Mouse (Mus musculus): Measurements from ENCODE around the gene Jtb.

The Jtb gene

GRCm38 (mm10) chr3:90263121-90263771, 31.8 kb downstream of the Jtb start:
- in situ Hi-C loops (cut with MboI), result no loop called here

- in situ Hi-C loops (cut with MboI), result no loop called here
Observed at GRCm38 (mm10) chr3:90264687-90265033, 33.3 kb downstream of the Jtb start.

- in situ Hi-C loops (cut with MboI), result no loop called here
Observed at GRCm38 (mm10) chr3:90265034-90265931, 33.9 kb downstream of the Jtb start, which contains the start of gene Dennd4b. TSS of gene Dennd4b (plus strand) at chr3:90265185.

- in situ Hi-C loops (cut with MboI), result no loop called here
Observed at GRCm38 (mm10) chr3:90265932-90266741, 34.7 kb downstream of the Jtb start.

- in situ Hi-C loops (cut with MboI), result no loop called here
Observed at GRCm38 (mm10) chr3:90266901-90267775, 35.7 kb downstream of the Jtb start.

- in situ Hi-C loops (cut with MboI), result no loop called here
Observed at GRCm38 (mm10) chr3:90268190-90268589, 36.8 kb downstream of the Jtb start.

- in situ Hi-C loops (cut with MboI), result no loop called here
Observed at GRCm38 (mm10) chr3:90268971-90269370, 37.6 kb downstream of the Jtb start.

- in situ Hi-C loops (cut with MboI), result no loop called here
Observed at GRCm38 (mm10) chr3:90270784-90271183, 39.4 kb downstream of the Jtb start.

GRCm38 (mm10) chr3:90272170-90272569, 40.8 kb downstream of the Jtb start:
- in situ Hi-C loops (cut with MboI), result no loop called here

GRCm38 (mm10) chr3:90273855-90274254, 42.5 kb downstream of the Jtb start:
- in situ Hi-C loops (cut with MboI), result no loop called here

GRCm38 (mm10) chr3:90275286-90275685, 43.9 kb downstream of the Jtb start:
- in situ Hi-C loops (cut with MboI), result no loop called here

- in situ Hi-C loops (cut with MboI), result no loop called here
Observed at GRCm38 (mm10) chr3:90276858-90277257, 45.5 kb downstream of the Jtb start.

- in situ Hi-C loops (cut with MboI), result no loop called here
Observed at GRCm38 (mm10) chr3:90277793-90278192, 46.4 kb downstream of the Jtb start.

GRCm38 (mm10) chr3:90278211-90278610, 46.8 kb downstream of the Jtb start:
- in situ Hi-C loops (cut with MboI), result no loop called here

- in situ Hi-C loops (cut with MboI), result no loop called here
Observed at GRCm38 (mm10) chr3:90279216-90279615, 47.8 kb downstream of the Jtb start.

- in situ Hi-C loops (cut with MboI), result no loop called here
Observed at GRCm38 (mm10) chr3:90279743-90280142, 48.3 kb downstream of the Jtb start.

GRCm38 (mm10) chr3:90280708-90281107, 49.3 kb downstream of the Jtb start:
- in situ Hi-C loops (cut with MboI), result no loop called here

- in situ Hi-C loops (cut with MboI), result no loop called here
Observed at GRCm38 (mm10) chr3:90284150-90284549, 52.8 kb downstream of the Jtb start.

All from mature B cell (primary cell).